Mouse (Mus musculus) G1E (cell line): Measurements from ENCODE around the gene Stn1.

Source experiments
- CTCF ChIP-seq: IDR thresholded peaks from 2 replicates; pipeline ENCODE4 v1.5.1; 2012; ENCODE audit warnings: low read depth, low read length, inconsistent platforms, mixed read lengths
- GATA1 ChIP-seq: IDR thresholded peaks from 2 replicates; pipeline ENCODE4 v1.6.1; 2012; ENCODE audit warnings: borderline replicate concordance, low read length, inconsistent platforms, mixed read lengths
- POLR2AphosphoS5 ChIP-seq: IDR thresholded peaks from 2 replicates; pipeline ENCODE4 v1.6.1; 2012; ENCODE audit warnings: low read depth, low read length, inconsistent platforms; ENCODE audit not compliant: insufficient replicate concordance
- TAL1 ChIP-seq: conservative IDR thresholded peaks from 2 replicates; pipeline ENCODE4 v1.6.1; 2012; ENCODE audit warnings: low read depth, low read length, inconsistent platforms, mixed read lengths

DNA sequence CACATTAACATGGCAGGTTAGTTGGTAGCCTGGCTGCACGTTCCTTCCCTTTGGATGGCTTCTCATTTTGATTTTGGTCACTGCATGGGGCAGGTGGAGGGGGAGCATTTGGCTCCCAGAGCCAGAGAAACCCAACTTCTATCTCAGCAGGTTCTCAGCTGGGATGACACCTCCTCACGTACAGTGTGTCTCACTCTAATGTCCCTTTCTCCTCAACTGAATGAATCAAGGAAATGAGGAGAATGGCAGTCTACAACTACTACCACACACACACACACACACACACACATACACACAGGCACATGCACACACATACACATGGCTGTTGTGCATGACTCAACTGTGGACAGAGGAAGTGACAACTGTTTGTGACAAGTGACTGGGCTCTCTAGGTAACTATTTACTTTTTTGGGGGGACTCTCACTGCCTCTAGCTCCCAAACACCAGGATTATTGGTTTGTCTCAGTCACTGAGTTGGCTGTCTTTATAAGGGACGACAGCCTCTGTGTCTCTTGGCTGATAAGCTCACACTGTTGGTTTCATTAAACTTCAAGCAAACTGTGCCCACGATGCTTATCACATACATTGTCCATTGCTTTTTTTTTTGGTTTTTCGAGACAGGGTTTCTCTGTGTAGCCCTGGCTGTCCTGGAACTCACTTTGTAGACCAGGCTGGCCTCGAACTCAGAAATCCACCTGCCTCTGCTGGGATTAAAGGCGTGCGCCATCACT, 18.0 kb downstream of the Stn1 start:
- no peak for TF ChIP-seq GATA1
- TF ChIP-seq CTCF, result no peak
- no peak for TF ChIP-seq POLR2AphosphoS5
- no peak for TF ChIP-seq TAL1
